Mouse (Mus musculus): Measurements from ENCODE around the gene Ctsk.

GRCm38 (mm10) chr3:95516614-95517041, 17.6 kb downstream of the Ctsk start:
- TF ChIP-seq EP300 (IDR thresholded peaks at IDR 0.05; ENCODE audit: low read depth in 1 of 2, low read length in 2 of 2) (no peak), CTCF (IDR thresholded peaks at IDR 0.05 in 2 of 3, conservative IDR thresholded peaks at IDR 0.05 in 1 of 3; ENCODE audit: control insufficient read depth in 1 of 3, insufficient read depth in 1 of 3, low read depth in 2 of 3, low read length in 3 of 3, poor library complexity in 1 of 3, severe bottlenecking in 1 of 3) (no peak; a peak in 1 of 6 replicates), JUND (IDR thresholded peaks at IDR 0.05; ENCODE audit: low read depth, low read length) (no peak), NRF1 (IDR thresholded peaks at IDR 0.05; ENCODE audit: insufficient read depth, low read depth, low read length, poor library complexity, severe bottlenecking) (no peak), MYC (IDR thresholded peaks at IDR 0.05; ENCODE audit: low read depth, low read length) (no peak), MXI1 (IDR thresholded peaks at IDR 0.05; ENCODE audit: low read depth, low read length) (no peak), GATA1 (IDR thresholded peaks at IDR 0.05; ENCODE audit: low read depth, low read length) (peak; percentile 67), POLR2A (IDR thresholded peaks at IDR 0.05; ENCODE audit: control insufficient read depth in 1 of 2, insufficient read depth in 1 of 2, low read depth in 1 of 2, low read length in 2 of 2, poor library complexity in 1 of 2) (no peak), MAZ (IDR thresholded peaks at IDR 0.05; ENCODE audit: low read depth, low read length) (no peak), ZC3H11A (IDR thresholded peaks at IDR 0.05; ENCODE audit: low read depth, low read length) (no peak), ZNF384 (IDR thresholded peaks at IDR 0.05; ENCODE audit: low read depth, low read length) (no peak)

Data from MEL (cell line).